Mouse (Mus musculus): ENCODE data around the gene Kitl. TPM values are rescaled to one million over a fixed set of nuclear protein-coding genes. Genes with fewer than 3 reads are reported as not detected.

Kitl gene
- polyA plus RNA-seq, 1 experiment: 15.2 TPM

GRCm38 (mm10) chr10:100016941-100017770, 1.7 kb downstream of the Kitl start:
- Histone ChIP-seq H3K27ac (ENCODE audit: insufficient read depth, low read depth, low read length) (peak overlapping the region; percentile 77), H3K4me1 (ENCODE audit: control insufficient read depth, insufficient read depth, insufficient read length, low read length) (peaks cover 6% of the 10 kb centered on the region; the same call in 1 of the 2 replicates), H3K27me3 (ENCODE audit: control insufficient read depth, insufficient read depth, low read length) (no peaks in the 10 kb centered on the region), H3K36me3 (ENCODE audit: control insufficient read depth, insufficient read depth, low read length) (peaks cover 8% of the 10 kb centered on the region), H3K4me3 (ENCODE audit: low read depth, low read length) (peak overlapping the region; percentile 74)
- WGBS: 7% methylated on average over 13 of the region's 13 CpGs
- TF ChIP-seq CTCF (IDR thresholded peaks at IDR 0.05; ENCODE audit: extremely low read depth, insufficient read length, insufficient replicate concordance, low read depth, low read length) (no peak), POLR2A (IDR thresholded peaks at IDR 0.05; ENCODE audit: low read depth, low read length) (no peak)

GRCm38 (mm10) chr10:100017771-100018070, 2.3 kb downstream of the Kitl start:
- TF ChIP-seq POLR2A (IDR thresholded peaks at IDR 0.05; ENCODE audit: low read depth, low read length) (no peak), CTCF (IDR thresholded peaks at IDR 0.05; ENCODE audit: extremely low read depth, insufficient read length, insufficient replicate concordance, low read depth, low read length) (no peak)
- peak overlapping the region; percentile 77 for H3K27ac ChIP-seq (ENCODE audit: insufficient read depth, low read depth, low read length)

GRCm38 (mm10) chr10:100018493-100018892, 3.1 kb downstream of the Kitl start:
- Histone ChIP-seq H3K4me1 (ENCODE audit: control insufficient read depth, insufficient read depth, insufficient read length, low read length) (peaks cover 6% of the 10 kb centered on the region; the same call in 1 of the 2 replicates), H3K27ac (ENCODE audit: insufficient read depth, low read depth, low read length) (no peak overlapping the region), H3K36me3 (ENCODE audit: control insufficient read depth, insufficient read depth, low read length) (peaks cover 15% of the 10 kb centered on the region), H3K27me3 (ENCODE audit: control insufficient read depth, insufficient read depth, low read length) (no peaks in the 10 kb centered on the region), H3K4me3 (ENCODE audit: low read depth, low read length) (no peak overlapping the region)
- TF ChIP-seq CTCF (IDR thresholded peaks at IDR 0.05; ENCODE audit: extremely low read depth, insufficient read length, insufficient replicate concordance, low read depth, low read length): no peak
- TF ChIP-seq POLR2A (IDR thresholded peaks at IDR 0.05; ENCODE audit: low read depth, low read length): no peak
- WGBS: 46% methylated on average over 5 of the region's 5 CpGs

More at GRCm38 (mm10) chr10:100017771-100018070, 2.3 kb downstream of the Kitl start:
- whole genome bisulfite sequencing: 4% methylated on average over 10 of the region's 10 CpGs
- Histone ChIP-seq H3K4me1 (ENCODE audit: control insufficient read depth, insufficient read depth, insufficient read length, low read length) (peaks cover 6% of the 10 kb centered on the region; the same call in 1 of the 2 replicates), H3K4me3 (ENCODE audit: low read depth, low read length) (peak overlapping the region; percentile 50), H3K27me3 (ENCODE audit: control insufficient read depth, insufficient read depth, low read length) (no peaks in the 10 kb centered on the region), H3K36me3 (ENCODE audit: control insufficient read depth, insufficient read depth, low read length) (peaks cover 10% of the 10 kb centered on the region)

GRCm38 (mm10) chr10:100019246-100020195, 4.1 kb downstream of the Kitl start:
- H3K36me3 ChIP-seq (ENCODE audit: control insufficient read depth, insufficient read depth, low read length): peaks cover 15% of the 10 kb centered on the region
- H3K27me3 ChIP-seq (ENCODE audit: control insufficient read depth, insufficient read depth, low read length): no peaks in the 10 kb centered on the region
- H3K27ac ChIP-seq (ENCODE audit: insufficient read depth, low read depth, low read length): 0 out of 2 replicates have a peak overlapping the region, but pooled peaks have one; percentile 31
- peaks cover 6% of the 10 kb centered on the region; the same call in 1 of the 2 replicates for H3K4me1 ChIP-seq (ENCODE audit: control insufficient read depth, insufficient read depth, insufficient read length, low read length)
- H3K4me3 ChIP-seq (ENCODE audit: low read depth, low read length): no peak overlapping the region
- TF ChIP-seq POLR2A (IDR thresholded peaks at IDR 0.05; ENCODE audit: low read depth, low read length) (no peak), CTCF (IDR thresholded peaks at IDR 0.05; ENCODE audit: extremely low read depth, insufficient read length, insufficient replicate concordance, low read depth, low read length) (no peak)
- WGBS: 44% methylated on average over 17 of the region's 17 CpGs

- peaks cover 19% of the 10 kb centered on the region for H3K36me3 ChIP-seq (ENCODE audit: control insufficient read depth, insufficient read depth, low read length)
- H3K4me1 ChIP-seq (ENCODE audit: control insufficient read depth, insufficient read depth, insufficient read length, low read length): peaks cover 15% of the 10 kb centered on the region; the same call in 1 of the 2 replicates
- WGBS: 77% methylated on average over 11 of the region's 11 CpGs
- no peak overlapping the region for H3K4me3 ChIP-seq (ENCODE audit: low read depth, low read length)
- TF ChIP-seq POLR2A (IDR thresholded peaks at IDR 0.05; ENCODE audit: low read depth, low read length): no peak
- TF ChIP-seq CTCF (IDR thresholded peaks at IDR 0.05; ENCODE audit: extremely low read depth, insufficient read length, insufficient replicate concordance, low read depth, low read length): no peak
- H3K27me3 ChIP-seq (ENCODE audit: control insufficient read depth, insufficient read depth, low read length): no peaks in the 10 kb centered on the region
- H3K27ac ChIP-seq (ENCODE audit: insufficient read depth, low read depth, low read length): no peak overlapping the region
Measured at GRCm38 (mm10) chr10:100022090-100022834, 6.8 kb downstream of the Kitl start.

GRCm38 (mm10) chr10:100022835-100023093, 7.3 kb downstream of the Kitl start:
- Histone ChIP-seq H3K27me3 (ENCODE audit: control insufficient read depth, insufficient read depth, low read length) (no peaks in the 10 kb centered on the region), H3K4me1 (ENCODE audit: control insufficient read depth, insufficient read depth, insufficient read length, low read length) (peaks cover 13% of the 10 kb centered on the region; the same call in 1 of the 2 replicates), H3K36me3 (ENCODE audit: control insufficient read depth, insufficient read depth, low read length) (peaks cover 19% of the 10 kb centered on the region), H3K27ac (ENCODE audit: insufficient read depth, low read depth, low read length) (no peak overlapping the region), H3K4me3 (ENCODE audit: low read depth, low read length) (no peak overlapping the region)
- TF ChIP-seq POLR2A (IDR thresholded peaks at IDR 0.05; ENCODE audit: low read depth, low read length): no peak
- no peak for TF ChIP-seq CTCF (IDR thresholded peaks at IDR 0.05; ENCODE audit: extremely low read depth, insufficient read length, insufficient replicate concordance, low read depth, low read length)
- 93% methylated on average over 1 of the region's 1 CpGs for WGBS

Measured in small intestine, adult 2 months (tissue).